Mouse (Mus musculus): ENCODE measurements around the gene Cartpt. TPM values are rescaled to one million over a fixed set of nuclear protein-coding genes. Genes with fewer than 3 reads are reported as not detected.

Gene Cartpt
- polyA plus RNA-seq (2012; rRNA removed) = 2.6 and 3.5 TPM in 2 replicates

DNA sequence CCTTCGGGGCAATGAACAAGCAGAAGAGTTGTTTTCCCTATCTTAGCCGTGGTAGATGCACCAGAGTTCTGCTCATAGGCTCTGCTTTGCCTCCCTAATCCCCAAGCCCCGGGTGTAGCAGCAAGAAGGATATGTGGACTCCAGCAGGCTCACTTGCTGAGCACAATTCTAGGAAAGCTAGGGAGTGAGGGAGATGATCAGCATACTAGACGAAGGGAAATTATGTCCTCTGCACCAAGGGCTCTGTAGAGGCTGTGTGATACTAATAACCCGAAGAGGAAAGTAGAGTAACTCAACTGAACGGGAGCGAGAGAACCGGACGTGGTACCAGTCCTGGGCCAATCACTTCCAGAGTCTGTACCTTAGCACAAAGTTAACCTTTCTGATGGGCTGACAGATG, at the start of gene Cartpt:
Gene Cartpt (minus strand): TSS at position 127 of the 400 bp plus-strand sequence.
- peaks cover 14% of the 10 kb centered on the region for H3K27me3 ChIP-seq (ENCODE audit: control insufficient read depth, insufficient read depth, low read length)
- H3K27ac ChIP-seq (ENCODE audit: insufficient read depth, low read depth, low read length) = no peak within 1 kb of the TSS
- H3K4me3 ChIP-seq (ENCODE audit: low read depth, low read length) = no peak within 1 kb of the TSS
- no peaks in the 10 kb centered on the region for H3K36me3 ChIP-seq (ENCODE audit: control insufficient read depth, insufficient read depth, low read length)
- 56% methylated on average over 9 of the region's 9 CpGs for WGBS
- H3K4me1 ChIP-seq (ENCODE audit: control insufficient read depth, insufficient read depth, insufficient read length, low read length) = no peaks in the 10 kb centered on the region
- TF ChIP-seq CTCF (IDR thresholded peaks at IDR 0.05; ENCODE audit: extremely low read depth, insufficient read length, insufficient replicate concordance, low read depth, low read length) = no peak
- no peak for TF ChIP-seq POLR2A (IDR thresholded peaks at IDR 0.05; ENCODE audit: low read depth, low read length)

DNA sequence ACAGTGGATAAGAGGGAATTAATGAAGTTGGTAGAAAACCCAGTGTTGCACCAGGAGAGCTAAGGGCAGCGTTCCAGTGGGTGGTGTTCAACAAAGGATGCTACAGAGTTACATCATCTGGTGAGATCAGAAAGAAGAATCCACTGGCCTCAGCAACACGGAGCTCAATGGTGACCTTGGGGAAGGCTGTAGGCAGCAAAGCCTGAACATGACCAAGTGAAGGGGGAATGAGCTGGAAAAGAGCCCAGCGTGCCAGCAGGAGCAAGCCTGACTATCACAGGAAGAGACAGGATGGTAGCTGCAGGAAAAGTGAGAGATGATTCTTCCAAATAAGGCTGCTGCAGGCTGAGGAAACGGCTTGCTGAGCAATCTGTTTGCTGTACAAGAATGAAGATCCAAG, 46.5 kb upstream of the Cartpt start:
- TF ChIP-seq POLR2A (IDR thresholded peaks at IDR 0.05; ENCODE audit: low read depth, low read length) (no peak), CTCF (IDR thresholded peaks at IDR 0.05; ENCODE audit: extremely low read depth, insufficient read length, insufficient replicate concordance, low read depth, low read length) (no peak)
- WGBS = 88% methylated on average over 4 of the region's 4 CpGs
- peaks cover 12% of the 10 kb centered on the region for H3K36me3 ChIP-seq (ENCODE audit: control insufficient read depth, insufficient read depth, low read length)

DNA sequence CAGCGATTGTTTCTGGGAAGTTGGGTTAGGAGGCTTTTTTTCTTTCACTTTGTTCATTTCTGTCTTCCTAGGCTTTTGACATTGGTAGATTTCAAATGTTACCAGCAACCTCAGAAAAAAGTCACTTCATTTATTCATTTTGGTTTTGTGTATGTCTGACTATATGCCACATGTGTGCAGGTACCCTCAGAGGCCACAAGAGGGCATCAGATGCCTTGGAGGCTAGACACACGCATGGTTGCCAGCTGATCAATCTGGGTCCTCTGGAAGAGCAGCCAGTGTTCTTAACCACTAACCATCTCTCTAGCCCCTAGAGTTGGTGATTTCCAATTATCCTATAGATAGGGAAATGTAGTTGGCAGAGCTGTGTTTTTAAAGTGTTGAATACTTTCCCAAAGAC, 42.6 kb upstream of the Cartpt start:
- no peaks in the 10 kb centered on the region for H3K4me1 ChIP-seq (ENCODE audit: control insufficient read depth, insufficient read depth, insufficient read length, low read length)
- H3K4me3 ChIP-seq (ENCODE audit: low read depth, low read length) = no peak overlapping the region
- no peak overlapping the region for H3K27ac ChIP-seq (ENCODE audit: insufficient read depth, low read depth, low read length)
- 94% methylated on average over 2 of the region's 2 CpGs for WGBS
- H3K27me3 ChIP-seq (ENCODE audit: control insufficient read depth, insufficient read depth, low read length) = no peaks in the 10 kb centered on the region
- TF ChIP-seq CTCF (IDR thresholded peaks at IDR 0.05; ENCODE audit: extremely low read depth, insufficient read length, insufficient replicate concordance, low read depth, low read length) (no peak), POLR2A (IDR thresholded peaks at IDR 0.05; ENCODE audit: low read depth, low read length) (no peak)
- H3K36me3 ChIP-seq (ENCODE audit: control insufficient read depth, insufficient read depth, low read length) = peaks cover 5% of the 10 kb centered on the region; the same call in 1 of the 2 replicates

More for the DNA sequence above, 46.5 kb upstream of the Cartpt start:
- H3K4me1 ChIP-seq (ENCODE audit: control insufficient read depth, insufficient read depth, insufficient read length, low read length) = no peaks in the 10 kb centered on the region
- no peak overlapping the region for H3K27ac ChIP-seq (ENCODE audit: insufficient read depth, low read depth, low read length)
- H3K4me3 ChIP-seq (ENCODE audit: low read depth, low read length) = no peak overlapping the region
- no peaks in the 10 kb centered on the region for H3K27me3 ChIP-seq (ENCODE audit: control insufficient read depth, insufficient read depth, low read length)

DNA sequence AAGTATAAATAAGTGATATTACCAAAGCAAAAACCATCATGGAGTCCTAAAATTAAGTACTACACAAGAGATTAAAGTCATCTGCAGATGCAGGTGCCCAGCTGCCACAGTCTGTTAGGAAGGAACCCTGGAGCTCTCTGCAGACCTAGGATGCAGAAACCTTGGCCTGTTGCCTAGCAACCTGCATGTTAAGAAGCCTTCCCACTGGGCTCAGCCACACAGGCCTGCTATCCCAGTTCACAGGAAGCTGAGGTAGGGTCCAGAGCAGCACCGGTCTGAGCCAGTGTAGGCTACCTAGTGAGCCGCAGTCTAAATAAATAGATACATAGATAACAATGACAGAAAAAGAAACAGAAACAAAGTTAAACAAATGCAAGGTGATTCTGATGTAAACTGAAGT, 39.7 kb upstream of the Cartpt start:
- Histone ChIP-seq H3K4me3 (ENCODE audit: low read depth, low read length) (no peak overlapping the region), H3K36me3 (ENCODE audit: control insufficient read depth, insufficient read depth, low read length) (no peaks in the 10 kb centered on the region), H3K27me3 (ENCODE audit: control insufficient read depth, insufficient read depth, low read length) (no peaks in the 10 kb centered on the region), H3K27ac (ENCODE audit: insufficient read depth, low read depth, low read length) (no peak overlapping the region), H3K4me1 (ENCODE audit: control insufficient read depth, insufficient read depth, insufficient read length, low read length) (no peaks in the 10 kb centered on the region)
- WGBS = 16% methylated on average over 2 of the region's 2 CpGs
- TF ChIP-seq POLR2A (IDR thresholded peaks at IDR 0.05; ENCODE audit: low read depth, low read length) (no peak), CTCF (IDR thresholded peaks at IDR 0.05; ENCODE audit: extremely low read depth, insufficient read length, insufficient replicate concordance, low read depth, low read length) (no peak)

DNA sequence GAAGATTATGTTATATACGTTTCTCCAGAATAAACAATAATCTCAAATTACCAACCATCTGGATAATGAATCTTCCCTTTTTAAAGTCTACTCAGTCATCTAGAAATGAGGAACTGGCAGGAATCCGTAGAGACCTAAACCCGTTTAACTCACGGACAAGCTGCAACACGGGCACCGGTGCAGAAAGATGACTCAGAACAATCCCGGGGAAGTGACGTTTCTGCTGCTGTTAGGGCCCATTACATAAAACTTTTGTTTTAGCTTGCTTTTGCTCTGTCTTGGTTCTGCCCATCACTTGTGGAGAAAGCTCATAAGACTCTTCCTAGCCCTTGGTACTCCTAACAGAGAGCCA, 38.4 kb upstream of the Cartpt start:
- WGBS = 66% methylated on average over 8 of the region's 8 CpGs
- no peak for TF ChIP-seq CTCF (IDR thresholded peaks at IDR 0.05; ENCODE audit: extremely low read depth, insufficient read length, insufficient replicate concordance, low read depth, low read length)
- TF ChIP-seq POLR2A (IDR thresholded peaks at IDR 0.05; ENCODE audit: low read depth, low read length) = no peak
- no peaks in the 10 kb centered on the region for H3K27me3 ChIP-seq (ENCODE audit: control insufficient read depth, insufficient read depth, low read length)
- H3K4me1 ChIP-seq (ENCODE audit: control insufficient read depth, insufficient read depth, insufficient read length, low read length) = no peaks in the 10 kb centered on the region
- no peaks in the 10 kb centered on the region for H3K36me3 ChIP-seq (ENCODE audit: control insufficient read depth, insufficient read depth, low read length)
- H3K27ac ChIP-seq (ENCODE audit: insufficient read depth, low read depth, low read length) = no peak overlapping the region
- H3K4me3 ChIP-seq (ENCODE audit: low read depth, low read length) = no peak overlapping the region

DNA sequence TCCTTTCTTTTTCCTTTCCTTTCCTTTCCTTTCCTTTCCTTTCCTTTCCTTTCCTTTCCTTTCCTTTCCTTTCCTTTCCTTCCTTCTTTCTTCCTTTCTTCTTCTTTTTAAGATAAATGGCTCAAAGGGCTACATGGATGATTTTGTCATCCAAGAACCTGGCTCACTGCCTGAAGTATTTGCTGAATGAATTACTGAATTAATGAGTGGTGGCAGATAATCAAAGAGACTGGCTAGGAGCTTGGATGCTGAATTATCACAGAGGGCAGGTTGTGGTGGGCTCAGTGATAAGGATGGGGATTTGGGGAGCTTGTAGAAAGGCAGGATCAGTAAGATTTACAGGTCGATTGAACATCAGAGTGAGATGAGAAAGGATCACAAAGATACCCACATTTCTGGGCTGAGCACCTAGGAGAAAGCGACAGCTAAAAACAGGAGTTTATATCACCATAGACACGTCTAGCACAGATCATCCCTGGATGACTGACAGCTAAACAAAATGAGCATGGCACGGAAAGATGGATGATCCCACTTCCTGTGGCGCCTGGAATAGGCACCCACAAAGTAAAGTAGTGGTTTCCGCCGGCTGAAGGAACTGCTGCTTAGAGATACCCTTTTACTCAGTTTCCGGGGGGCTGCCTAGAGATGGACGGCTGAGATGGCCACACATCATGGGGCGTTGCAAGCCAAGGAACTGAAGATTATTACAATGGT, 37.9 kb upstream of the Cartpt start:
- WGBS = 71% methylated on average over 10 of the region's 10 CpGs
- Histone ChIP-seq H3K4me1 (ENCODE audit: control insufficient read depth, insufficient read depth, insufficient read length, low read length) (no peaks in the 10 kb centered on the region), H3K4me3 (ENCODE audit: low read depth, low read length) (no peak overlapping the region), H3K36me3 (ENCODE audit: control insufficient read depth, insufficient read depth, low read length) (no peaks in the 10 kb centered on the region), H3K27ac (ENCODE audit: insufficient read depth, low read depth, low read length) (no peak overlapping the region), H3K27me3 (ENCODE audit: control insufficient read depth, insufficient read depth, low read length) (no peaks in the 10 kb centered on the region)
- no peak for TF ChIP-seq CTCF (IDR thresholded peaks at IDR 0.05; ENCODE audit: extremely low read depth, insufficient read length, insufficient replicate concordance, low read depth, low read length)
- TF ChIP-seq POLR2A (IDR thresholded peaks at IDR 0.05; ENCODE audit: low read depth, low read length) = no peak

DNA sequence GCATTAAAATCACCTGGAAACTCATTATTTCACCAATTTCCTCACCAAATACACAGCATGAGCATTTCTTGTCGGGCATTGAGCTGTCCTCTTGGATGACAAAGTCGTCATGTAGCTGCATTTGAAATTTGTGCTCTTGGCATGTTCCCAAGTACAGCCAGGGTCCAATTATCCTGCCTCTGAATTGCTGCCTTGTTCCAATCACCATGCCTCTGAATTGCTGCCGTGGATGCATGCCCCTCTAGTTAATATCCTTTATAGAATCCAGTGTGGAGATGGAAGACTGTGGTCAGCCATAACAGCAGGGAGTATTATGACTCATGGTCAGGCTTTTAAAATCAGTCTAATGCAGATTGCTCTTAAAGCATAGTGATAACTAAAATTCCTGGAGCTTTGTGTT, 36.9 kb upstream of the Cartpt start:
- no peak overlapping the region for H3K27ac ChIP-seq (ENCODE audit: insufficient read depth, low read depth, low read length)
- TF ChIP-seq CTCF (IDR thresholded peaks at IDR 0.05; ENCODE audit: extremely low read depth, insufficient read length, insufficient replicate concordance, low read depth, low read length) (no peak), POLR2A (IDR thresholded peaks at IDR 0.05; ENCODE audit: low read depth, low read length) (no peak)
- H3K4me1 ChIP-seq (ENCODE audit: control insufficient read depth, insufficient read depth, insufficient read length, low read length) = no peaks in the 10 kb centered on the region
- 52% methylated on average over 3 of the region's 3 CpGs for WGBS
- H3K36me3 ChIP-seq (ENCODE audit: control insufficient read depth, insufficient read depth, low read length) = no peaks in the 10 kb centered on the region
- no peak overlapping the region for H3K4me3 ChIP-seq (ENCODE audit: low read depth, low read length)
- no peaks in the 10 kb centered on the region for H3K27me3 ChIP-seq (ENCODE audit: control insufficient read depth, insufficient read depth, low read length)
